ENCODE assay signal across 7 mouse cellular contexts in the genomic region with DNA sequence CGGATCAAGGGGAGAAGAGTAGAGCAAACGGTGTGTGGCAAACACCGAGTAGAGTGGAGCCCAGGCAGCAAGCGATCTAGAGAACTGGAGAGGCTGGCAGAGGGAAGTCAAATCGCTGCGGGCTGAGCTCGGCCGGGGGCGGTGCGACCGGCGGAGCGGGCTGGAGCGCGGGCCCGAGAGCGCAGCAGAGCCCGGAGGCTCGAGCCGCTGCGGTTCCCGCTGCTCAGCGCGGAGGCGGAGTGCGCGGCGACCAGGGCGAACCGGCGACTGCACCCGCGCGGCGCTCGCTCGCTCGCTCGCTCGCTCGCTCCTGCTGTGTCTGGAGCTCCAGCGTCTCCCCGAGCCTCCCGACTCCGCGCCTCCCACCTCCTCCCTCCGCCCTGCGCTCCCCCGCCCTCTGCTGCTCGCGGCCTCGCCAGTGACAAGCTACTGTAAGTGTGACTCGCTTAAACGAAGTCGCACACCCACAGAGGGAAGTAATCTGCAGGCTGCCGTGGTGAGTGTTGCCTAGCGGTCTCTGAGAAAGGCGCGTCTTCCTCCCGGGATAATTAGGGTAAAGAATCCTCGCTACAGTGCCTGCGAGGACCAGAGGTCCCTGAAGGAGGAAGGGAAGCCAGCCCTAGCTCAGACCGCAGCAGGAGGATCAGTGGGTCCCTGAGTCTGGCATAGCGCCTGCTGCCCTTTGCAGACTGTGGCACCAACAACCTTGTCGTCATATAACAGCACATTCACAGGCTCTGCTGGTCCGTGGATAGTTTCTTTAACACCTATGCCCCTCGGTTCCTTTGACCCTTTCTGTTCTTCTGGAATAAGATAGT. TPM values are rescaled to one million over a fixed set of nuclear protein-coding genes. Genes with fewer than 3 reads are reported as not detected.
A peak's percentile ranks its signal among the peaks of the same experiment; 100 is the strongest.
DNase-seq lines count a peak whose midpoint lies in the region; ATAC-seq and TF ChIP-seq lines count a peak whose summit lies in the region.

A gene (minus strand): TSS at position 321 of the 818 bp plus-strand sequence.

- peak within 1 kb of the TSS; percentile 75 for H3K27ac ChIP-seq in cortical plate, adult 2 months (ENCODE audit: insufficient read depth, low read length)
- no peak within 1 kb of the TSS for H3K27ac ChIP-seq in limb, embryonic 11.5 days (replicated peaks; ENCODE audit: low read depth, low read length)
- H3K27ac ChIP-seq in midbrain, embryonic 12.5 days (replicated peaks) = peak within 1 kb of the TSS; percentile 95
- no peak within 1 kb of the TSS; the same call in 1 of the 2 replicates for H3K27ac ChIP-seq in stomach, embryonic 14.5 days (ENCODE audit: low read length)

- H3K4me2 ChIP-seq in limb, embryonic 11.5 days (ENCODE audit: low read depth, severe bottlenecking) = peak within 1 kb of the TSS; percentile 90
- peak within 1 kb of the TSS; percentile 86 for H3K4me2 ChIP-seq in midbrain, embryonic 12.5 days (replicated peaks)
- peak within 1 kb of the TSS; percentile 99 for H3K4me2 ChIP-seq in stomach, embryonic 14.5 days (replicated peaks; ENCODE audit: low read depth, low read length)

- peak; percentile 47; the same call in 1 of the 2 replicates for TF ChIP-seq POLR2A in cortical plate, adult 2 months (IDR thresholded peaks at IDR 0.05; ENCODE audit: extremely low read depth, insufficient read depth, low read length)

- H3K9me3 ChIP-seq in limb, embryonic 11.5 days (ENCODE audit: control insufficient read depth, low read length) = no peaks in the 10 kb centered on the region
- no peaks in the 10 kb centered on the region for H3K9me3 ChIP-seq in midbrain, embryonic 12.5 days
- no peaks in the 10 kb centered on the region for H3K9me3 ChIP-seq in stomach, embryonic 14.5 days (ENCODE audit: control insufficient read depth, low read depth, low read length)

- peak within 1 kb of the TSS; percentile 92 for H3K4me3 ChIP-seq in cortical plate, adult 2 months (ENCODE audit: insufficient read depth, low read length)
- H3K4me3 ChIP-seq in limb, embryonic 11.5 days (ENCODE audit: low read depth, low read length) = peak within 1 kb of the TSS; percentile 54
- H3K4me3 ChIP-seq in midbrain, embryonic 12.5 days = peak within 1 kb of the TSS; percentile 77
- peak within 1 kb of the TSS; percentile 57 for H3K4me3 ChIP-seq in stomach, embryonic 14.5 days (ENCODE audit: low read depth, low read length)

- TF ChIP-seq CTCF in cortical plate, adult 2 months (IDR thresholded peaks at IDR 0.05; ENCODE audit: extremely low read depth, insufficient read depth, low read length) = no peak

- H3K9ac ChIP-seq in limb, embryonic 11.5 days (ENCODE audit: low read length) = peak within 1 kb of the TSS; percentile 66
- H3K9ac ChIP-seq in midbrain, embryonic 12.5 days (replicated peaks) = peak within 1 kb of the TSS; percentile 79
- peak within 1 kb of the TSS; percentile 48; the same call in 1 of the 2 replicates for H3K9ac ChIP-seq in stomach, embryonic 14.5 days (replicated peaks; ENCODE audit: low read depth, low read length)

- peaks cover 3% of the 10 kb centered on the region; the same call in 1 of the 2 replicates for H3K27me3 ChIP-seq in limb, embryonic 11.5 days (ENCODE audit: control insufficient read depth, insufficient read depth, low read length)
- H3K27me3 ChIP-seq in midbrain, embryonic 12.5 days = peaks cover 16% of the 10 kb centered on the region; the same call in 1 of the 2 replicates
- 0 out of 2 replicates have a peak, but pooled peaks cover 7% of the 10 kb centered on the region for H3K27me3 ChIP-seq in stomach, embryonic 14.5 days (ENCODE audit: control insufficient read depth, insufficient read depth, low read length)

- no peaks in the 10 kb centered on the region for H3K36me3 ChIP-seq in limb, embryonic 11.5 days (ENCODE audit: control insufficient read depth, insufficient read depth, low read length)
- no peaks in the 10 kb centered on the region for H3K36me3 ChIP-seq in midbrain, embryonic 12.5 days
- no peaks in the 10 kb centered on the region for H3K36me3 ChIP-seq in stomach, embryonic 14.5 days (ENCODE audit: control insufficient read depth, insufficient read depth, low read length)

- peak; percentile 91 for ATAC-seq in limb, embryonic 11.5 days (ENCODE audit: insufficient number of reproducible peaks, low FRiP score, low TSS enrichment, low read depth)
- ATAC-seq in midbrain, embryonic 12.5 days (ENCODE audit: low FRiP score, low read depth) = peak; percentile 94
- peak; percentile 94 for ATAC-seq in stomach, embryonic 14.5 days (ENCODE audit: insufficient number of reproducible peaks, insufficient read depth, low FRiP score, low read depth)

- H3K4me1 ChIP-seq in cortical plate, adult 2 months (ENCODE audit: control insufficient read depth, insufficient read depth, low read length) = peaks cover 2% of the 10 kb centered on the region; the same call in 1 of the 2 replicates
- H3K4me1 ChIP-seq in limb, embryonic 11.5 days (ENCODE audit: control insufficient read depth, insufficient read depth, low read length) = 0 out of 2 replicates have a peak, but pooled peaks cover 4% of the 10 kb centered on the region
- H3K4me1 ChIP-seq in midbrain, embryonic 12.5 days = peaks cover 15% of the 10 kb centered on the region; the same call in 1 of the 2 replicates
- no peaks in the 10 kb centered on the region for H3K4me1 ChIP-seq in stomach, embryonic 14.5 days (ENCODE audit: control insufficient read depth, insufficient read depth, low read length)

- WGBS in limb, embryonic 11.5 days = under 1% methylated on average over 63 of the region's 67 CpGs
- under 1% methylated on average over 60 of the region's 67 CpGs for WGBS in midbrain, embryonic 12.5 days
- WGBS in stomach, embryonic 14.5 days = under 1% methylated on average over 65 of the region's 67 CpGs

- DNase-seq in brain, adult 2 months (ENCODE audit: low read depth, low spot score) = peak; percentile 95
- peak; percentile 47 to 60 for DNase-seq in gastrocnemius, postnatal 4 days (ENCODE audit: low spot score in 2 of 2)
- peak; percentile 9 to 19 for DNase-seq in kidney, adult 8-10 months
- DNase-seq in limb, embryonic 11.5 days (ENCODE audit: low spot score) = peak; percentile 86

RNA-seq across cellular contexts. Expression of the gene that starts here (rescaled TPM):
- polyA plus RNA-seq in cortical plate, adult 2 months (2012; rRNA removed) = 31.6 and 36.9 TPM in 2 replicates
- 1 to 10 TPM; 2.5 to 3.1 TPM for total RNA-seq in gastrocnemius, postnatal 4 days (2021)
- 2.7 and 2.8 TPM in 2 replicates for polyA plus RNA-seq in limb, embryonic 11.5 days (2014; fragmentation: Nextera tagmentation; extraction: Ambion mirVana)
- polyA plus RNA-seq in midbrain, embryonic 12.5 days (2016; fragmentation: Nextera tagmentation; extraction: Ambion mirVana) = 42.4 and 49.0 TPM in 2 replicates
- 5.9 and 6.6 TPM in 2 replicates for polyA plus RNA-seq in stomach, embryonic 14.5 days (2014; fragmentation: Nextera tagmentation; extraction: Ambion mirVana)

Comparison
In these comparisons a context has a peak if more than half of its experiments do, and no peak if none do; other contexts are left out.
1. DNase-seq: peak in every context shown above with its lines; median percentile 95 in brain, adult 2 months; 86 in limb, embryonic 11.5 days; 54 in gastrocnemius, postnatal 4 days; 14 in kidney, adult 8-10 months.
2. H3K27ac ChIP-seq: peak in cortical plate, adult 2 months (single experiment) and midbrain, embryonic 12.5 days (single experiment); none in limb, embryonic 11.5 days (single experiment) and stomach, embryonic 14.5 days (single experiment).
3. Peak in every context shown above with its lines, with median percentiles within 50 percentile points of each other: H3K4me3 ChIP-seq, ATAC-seq, H3K4me2 ChIP-seq and H3K9ac ChIP-seq.